In genomic region chr5:148216786-148217185, GRCm38 (mm10) we compare ENCODE assay signal across 16 mouse cellular contexts.
"Had no signal": no experiment of that assay in that cellular context is flagged by ENCODE, and none has a peak within 500 bp of the region (broad histone marks: within the 10 kb centered on the region; RNA-seq: fewer than 3 reads in every experiment).

No protein-coding gene starts in this region.

- H3K27ac ChIP-seq: layer of hippocampus, adult 2 months; limb, embryonic 12.5 days; liver, embryonic 13.5 days; midbrain, embryonic 10.5 days; neural tube, embryonic 15.5 days; stomach, postnatal 0 days had no signal

- H3K9ac ChIP-seq: limb, embryonic 12.5 days; liver, embryonic 13.5 days; neural tube, embryonic 15.5 days had no signal

- DNase-seq: kidney, adult 11 months; kidney, adult 9 months; kidney, postnatal 10 days; kidney, postnatal 4 days; liver; liver, embryonic 13.5 days; lung, adult 2 months; midbrain, embryonic 14.5 days; thymus, adult 2 months; thymus, postnatal 25 days had no signal

- H3K27me3 ChIP-seq: limb, embryonic 12.5 days; liver, embryonic 13.5 days; neural tube, embryonic 15.5 days had no signal

- H3K4me3 ChIP-seq: layer of hippocampus, adult 2 months; limb, embryonic 12.5 days; liver, embryonic 13.5 days; midbrain, embryonic 10.5 days; myocyte; neural tube, embryonic 15.5 days had no signal

- H3K4me2 ChIP-seq: limb, embryonic 12.5 days; liver, embryonic 13.5 days; neural tube, embryonic 15.5 days had no signal

- H3K9me3 ChIP-seq: limb, embryonic 12.5 days; liver, embryonic 13.5 days; neural tube, embryonic 15.5 days had no signal

- H3K4me1 ChIP-seq: liver, embryonic 13.5 days had no signal

- H3K36me3 ChIP-seq: limb, embryonic 12.5 days; liver, embryonic 13.5 days; midbrain, embryonic 10.5 days; neural tube, embryonic 15.5 days had no signal
